Mouse (Mus musculus) ES-E14 (cell line): ENCODE measurements around the gene Rasl12. TPM values are rescaled to one million over a fixed set of nuclear protein-coding genes. Genes with fewer than 3 reads are reported as not detected.

Experiments
- DNase-seq: peaks from one replicate; pipeline ENCODE4 v3.0.0-alpha.2; 2013; ENCODE audit warnings: low read depth, low spot score
- H3K27ac ChIP-seq: 2 replicates; pipeline ENCODE4 v1.5.1; 2012; ENCODE audit warnings: low read depth, mild to moderate bottlenecking, low read length, moderate library complexity, mixed read lengths; ENCODE audit not compliant: poor library complexity, insufficient read depth, severe bottlenecking
- H3K36me3 ChIP-seq: 2 replicates; pipeline ENCODE4 v1.6.1; 2012; ENCODE audit warnings: mild to moderate bottlenecking, low read length, moderate library complexity, mixed read lengths; ENCODE audit not compliant: control insufficient read depth, poor library complexity, insufficient read depth, severe bottlenecking
- H3K4me1 ChIP-seq, 2 experiments: fragments of 150-350 bp in 1 of 2; sonication (generic) in 1 of 2; 2 replicates each; pipeline ENCODE4 v1.6.1; 2012; ENCODE audit warnings: low read length in 2 of 2, mild to moderate bottlenecking in 1 of 2, mixed read lengths in 1 of 2; ENCODE audit not compliant: control insufficient read depth in 2 of 2, insufficient read depth in 2 of 2, poor library complexity in 1 of 2
- H3K4me3 ChIP-seq, 2 experiments: fragments of 150-350 bp in 1 of 2; sonication (generic) in 1 of 2; 2 replicates each; pipeline ENCODE4 v1.5.1; 2012; ENCODE audit warnings: low read length in 2 of 2, low read depth in 1 of 2, mild to moderate bottlenecking in 1 of 2, mixed read lengths in 1 of 2; ENCODE audit not compliant: insufficient read depth in 1 of 2, poor library complexity in 1 of 2, severe bottlenecking in 1 of 2
- H3K9ac ChIP-seq: 2 replicates; pipeline ENCODE4 v1.6.1; 2012; ENCODE audit warnings: low read depth, mild to moderate bottlenecking, low read length, mixed read lengths; ENCODE audit not compliant: poor library complexity, insufficient read depth, severe bottlenecking
- H3K9me3 ChIP-seq: fragments of 150-350 bp; sonication (generic); 2 replicates; pipeline ENCODE4 v1.6.1; 2012; ENCODE audit warnings: low read depth, mild to moderate bottlenecking, low read length; ENCODE audit not compliant: control insufficient read depth, insufficient read depth
- CHD2 ChIP-seq: IDR thresholded peaks from 2 replicates; pipeline ENCODE4 v1.6.1; 2014; ENCODE audit warnings: mild to moderate bottlenecking, low read depth, low read length, inconsistent platforms
- HCFC1 ChIP-seq: IDR thresholded peaks from 2 replicates; pipeline ENCODE4 v1.6.1; 2012; ENCODE audit warnings: low read length, inconsistent platforms, borderline replicate concordance; ENCODE audit not compliant: insufficient read depth
- MAFK ChIP-seq: IDR thresholded peaks from 2 replicates; pipeline ENCODE4 v1.6.1; 2014; ENCODE audit warnings: mild to moderate bottlenecking, low read depth, low read length, inconsistent platforms; ENCODE audit not compliant: insufficient read depth
- ZC3H11A ChIP-seq: IDR thresholded peaks from 2 replicates; pipeline ENCODE4 v1.6.1; 2012; ENCODE audit warnings: low read depth, mild to moderate bottlenecking, inconsistent platforms, low read length, borderline replicate concordance
- ZNF384 ChIP-seq: IDR thresholded peaks from 2 replicates; pipeline ENCODE4 v1.6.1; 2012; ENCODE audit warnings: low read depth, low read length, inconsistent platforms
- in situ Hi-C, 2 experiments: fragments of 600-800 bp; cut with MboI; formaldehyde crosslinking; loops; one replicate each; pipeline ENCODE4 v1.15.1; 2025; ENCODE audit warnings: low sequenced_read_pairs in 2 of 2, inconsistent platforms in 1 of 2; ENCODE audit not compliant: unreplicated experiment in 2 of 2
- total RNA-seq: library from RNA; depleted of rRNA; stranded (reverse); fragments of 300-350 nt; gene quantifications from 2 replicates; pipeline ENCODE4 v1.2.3, GENCODE M21; 2012

Gene Rasl12
- total RNA-seq, 1 experiment, result 0.18 TPM

DNA sequence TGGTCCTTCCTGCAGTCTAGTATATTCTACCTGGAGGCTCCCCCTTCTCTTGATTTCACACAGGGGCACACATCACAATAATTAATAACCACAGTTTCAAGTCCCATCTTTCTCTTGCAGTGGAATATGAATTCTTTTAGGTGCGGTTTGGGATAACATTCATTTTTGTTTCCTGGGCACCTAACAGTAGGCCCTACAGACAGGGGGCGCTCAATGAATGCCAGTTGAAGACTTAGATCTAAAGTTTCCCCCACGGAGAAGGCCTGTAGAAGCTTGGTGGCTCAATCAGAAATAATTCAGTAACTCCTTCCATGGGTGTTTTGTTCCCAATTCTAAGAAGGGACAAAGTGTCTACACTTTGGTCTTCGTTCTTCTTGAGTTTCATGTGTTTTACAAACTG, 25.9 kb upstream of the Rasl12 start:
- TF ChIP-seq CHD2 (no peak), ZC3H11A (no peak), MAFK (no peak), ZNF384 (no peak), HCFC1 (no peak)
- H3K4me3 ChIP-seq, result no peak overlapping the region
- DNase-seq, result no peak
- no peaks in the 10 kb centered on the region for H3K36me3 ChIP-seq
- H3K4me1 ChIP-seq, result peaks cover 0 to 5% of the 10 kb centered on the region in 2 experiments; a peak in 1 of 4 replicates
- no peaks in the 10 kb centered on the region for H3K9me3 ChIP-seq
- in situ Hi-C loops, result no loop called here
- no peak overlapping the region for H3K27ac ChIP-seq
- H3K9ac ChIP-seq, result no peak overlapping the region

DNA sequence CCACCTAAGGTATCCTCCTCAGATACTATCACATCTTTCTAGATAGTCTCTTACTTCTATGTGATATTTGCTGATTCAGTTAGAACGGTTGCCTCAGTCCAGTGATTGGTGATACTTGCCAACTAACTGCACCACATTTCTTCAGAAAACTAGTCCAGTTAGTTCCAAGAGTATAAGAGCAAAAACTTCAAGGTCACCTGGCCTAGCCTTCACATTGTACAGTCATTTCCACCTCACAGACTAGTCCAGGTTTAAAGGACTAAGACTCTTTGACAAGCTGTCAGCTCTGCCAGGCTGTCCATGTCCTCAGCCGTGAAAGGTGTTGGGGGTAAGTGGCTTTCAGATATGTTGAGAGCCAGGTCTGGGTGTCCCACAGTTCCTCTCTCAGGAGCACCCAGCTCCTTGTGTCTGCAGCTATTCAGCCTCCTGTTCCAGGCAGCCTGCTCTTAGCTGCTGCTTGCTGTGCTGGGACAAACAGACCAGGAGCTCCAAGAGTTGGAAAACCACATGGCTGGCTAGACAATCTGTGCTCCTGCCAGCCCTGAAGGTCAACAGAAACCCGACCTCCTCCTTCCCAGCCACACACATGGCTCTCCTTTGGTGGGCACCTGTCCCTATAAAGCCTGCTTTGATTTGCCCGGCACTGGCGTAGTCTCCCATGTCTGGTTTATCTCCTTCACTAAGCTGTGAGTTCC, 23.7 kb upstream of the Rasl12 start:
- TF ChIP-seq ZNF384 (no peak), HCFC1 (no peak), MAFK (no peak), CHD2 (no peak), ZC3H11A (no peak)
- H3K27ac ChIP-seq, result no peak overlapping the region
- H3K9me3 ChIP-seq, result no peaks in the 10 kb centered on the region
- in situ Hi-C loops, result no loop called here
- H3K4me1 ChIP-seq, result peaks cover 0 to 5% of the 10 kb centered on the region in 2 experiments; a peak in 1 of 4 replicates
- no peak for DNase-seq
- H3K9ac ChIP-seq, result no peak overlapping the region
- H3K4me3 ChIP-seq, result no peak overlapping the region
- H3K36me3 ChIP-seq, result no peaks in the 10 kb centered on the region

DNA sequence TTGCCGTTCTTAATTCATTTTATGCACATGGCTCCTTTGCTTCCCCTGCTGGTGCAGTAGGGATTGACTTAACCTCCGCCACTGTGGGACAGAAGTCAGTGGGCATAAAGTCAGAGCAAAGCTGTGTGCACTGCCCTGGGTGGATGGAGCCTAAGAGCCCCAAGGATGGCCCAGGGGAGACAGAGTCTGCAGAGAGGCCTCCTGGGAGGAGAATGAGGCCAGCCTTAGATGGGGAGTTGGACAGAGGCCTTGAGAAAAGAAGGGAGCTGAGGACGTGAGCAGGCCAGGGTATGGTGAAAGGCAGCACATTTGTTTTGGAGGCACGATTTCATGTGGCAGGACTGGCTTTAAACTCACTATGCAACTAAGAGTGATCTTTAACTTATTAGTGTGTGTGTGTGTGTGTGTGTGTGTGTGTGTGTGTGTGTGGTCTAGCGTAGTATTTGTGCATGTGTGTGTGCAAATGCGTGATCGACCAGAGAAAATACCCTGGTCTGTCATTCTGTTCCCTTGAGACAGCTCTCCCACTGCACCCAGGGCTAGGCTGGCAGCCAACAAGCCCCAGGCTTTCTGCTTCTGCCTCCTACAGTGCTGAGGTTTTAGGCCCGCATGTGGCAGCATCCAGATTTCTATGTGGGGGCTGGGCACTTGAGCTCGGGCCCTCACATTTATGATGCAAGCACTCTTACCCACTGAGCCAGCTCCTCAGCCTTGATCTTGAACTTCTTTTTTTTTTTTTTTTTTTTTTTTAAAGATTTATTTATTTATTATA, 23.0 kb upstream of the Rasl12 start:
- Histone ChIP-seq H3K4me1 (peaks cover 0 to 5% of the 10 kb centered on the region in 2 experiments; a peak in 1 of 4 replicates), H3K36me3 (no peaks in the 10 kb centered on the region), H3K9me3 (no peaks in the 10 kb centered on the region), H3K9ac (no peak overlapping the region), H3K27ac (no peak overlapping the region), H3K4me3 (no peak overlapping the region)
- in situ Hi-C loops, result no loop called here
- TF ChIP-seq ZC3H11A, result no peak
- no peak for TF ChIP-seq MAFK
- TF ChIP-seq CHD2, result no peak
- no peak for TF ChIP-seq ZNF384
- no peak for TF ChIP-seq HCFC1
- no peak for DNase-seq

DNA sequence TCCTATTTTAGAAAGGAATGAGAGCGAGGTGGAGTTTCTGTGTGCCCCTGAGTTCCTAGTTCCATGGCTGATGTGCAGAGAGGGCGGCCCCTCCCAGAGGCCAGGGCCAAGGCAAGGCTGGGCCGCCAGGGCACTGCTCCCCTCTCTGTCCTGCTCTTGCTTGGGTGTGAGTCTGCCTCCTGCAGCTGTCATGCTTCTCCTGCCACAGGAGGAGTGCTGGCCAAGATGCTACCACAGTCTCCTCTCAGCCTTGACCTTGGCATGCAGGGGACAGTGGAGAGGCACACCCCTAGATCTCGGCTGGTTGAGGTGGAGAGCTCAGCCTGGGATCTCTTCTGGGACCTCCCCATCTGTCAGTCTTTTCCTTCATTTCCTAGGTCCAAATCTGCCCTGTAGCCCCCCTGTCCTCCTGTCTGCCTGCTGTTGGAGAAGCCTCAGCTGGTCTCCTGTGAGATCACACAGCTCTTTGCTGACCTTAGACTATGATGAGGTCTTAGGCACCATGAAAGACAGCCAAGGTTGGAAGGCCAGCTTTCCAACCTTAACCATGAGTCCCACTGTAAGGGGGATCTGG, 17.2 kb upstream of the Rasl12 start:
- Histone ChIP-seq H3K9ac (no peak overlapping the region), H3K36me3 (no peaks in the 10 kb centered on the region), H3K9me3 (no peaks in the 10 kb centered on the region), H3K4me3 (no peak overlapping the region), H3K4me1 (no peaks in the 10 kb centered on the region), H3K27ac (no peak overlapping the region)
- in situ Hi-C loops, result no loop called here
- no peak for DNase-seq
- TF ChIP-seq ZNF384 (no peak), ZC3H11A (no peak), HCFC1 (no peak), CHD2 (no peak), MAFK (no peak)
